Mouse (Mus musculus): ENCODE results near the gene Kcnk15. TPM values are rescaled to one million over a fixed set of nuclear protein-coding genes. Genes with fewer than 3 reads are reported as not detected.

Kcnk15 gene
- polyA plus RNA-seq, 1 experiment: not detected

GRCm38 (mm10) chr2:163893446-163894370, 40.3 kb downstream of the Kcnk15 start:
- Histone ChIP-seq H3K4me3 (ENCODE audit: insufficient read depth, low read depth, low read length) (no peak overlapping the region), H3K4me1 (ENCODE audit: control insufficient read depth, insufficient read depth, insufficient read length, low read length) (no peaks in the 10 kb centered on the region), H3K27ac (replicated peaks; ENCODE audit: low read depth, low read length) (no peak overlapping the region)

GRCm38 (mm10) chr2:163895156-163895555, 41.7 kb downstream of the Kcnk15 start:
- Histone ChIP-seq H3K4me3 (ENCODE audit: insufficient read depth, low read depth, low read length) (no peak overlapping the region), H3K27ac (replicated peaks; ENCODE audit: low read depth, low read length) (no peak overlapping the region), H3K4me1 (ENCODE audit: control insufficient read depth, insufficient read depth, insufficient read length, low read length) (no peaks in the 10 kb centered on the region)

- Histone ChIP-seq H3K27ac (replicated peaks; ENCODE audit: low read depth, low read length) (no peak overlapping the region), H3K4me3 (ENCODE audit: insufficient read depth, low read depth, low read length) (no peak overlapping the region)
These were observed 43.6 kb downstream of the Kcnk15 start for GRCm38 (mm10) chr2:163897026-163897425.

GRCm38 (mm10) chr2:163897988-163898535, 44.6 kb downstream of the Kcnk15 start:
- Histone ChIP-seq H3K4me1 (ENCODE audit: control insufficient read depth, insufficient read depth, insufficient read length, low read length) (no peaks in the 10 kb centered on the region; the same call in 1 of the 2 replicates), H3K4me3 (ENCODE audit: insufficient read depth, low read depth, low read length) (no peak overlapping the region)

More at GRCm38 (mm10) chr2:163897026-163897425, 43.6 kb downstream of the Kcnk15 start:
- H3K4me1 ChIP-seq (ENCODE audit: control insufficient read depth, insufficient read depth, insufficient read length, low read length): no peaks in the 10 kb centered on the region

GRCm38 (mm10) chr2:163899910-163900411, 46.5 kb downstream of the Kcnk15 start:
- no peak overlapping the region for H3K4me3 ChIP-seq (ENCODE audit: insufficient read depth, low read depth, low read length)
- no peak overlapping the region for H3K27ac ChIP-seq (replicated peaks; ENCODE audit: low read depth, low read length)

More at GRCm38 (mm10) chr2:163897988-163898535, 44.6 kb downstream of the Kcnk15 start:
- H3K27ac ChIP-seq (replicated peaks; ENCODE audit: low read depth, low read length): no peak overlapping the region

GRCm38 (mm10) chr2:163901043-163901442, 47.6 kb downstream of the Kcnk15 start:
- Histone ChIP-seq H3K27ac (replicated peaks; ENCODE audit: low read depth, low read length) (no peak overlapping the region), H3K4me3 (ENCODE audit: insufficient read depth, low read depth, low read length) (no peak overlapping the region), H3K4me1 (ENCODE audit: control insufficient read depth, insufficient read depth, insufficient read length, low read length) (no peaks in the 10 kb centered on the region; the same call in 1 of the 2 replicates)

More at GRCm38 (mm10) chr2:163899910-163900411, 46.5 kb downstream of the Kcnk15 start:
- no peaks in the 10 kb centered on the region; the same call in 1 of the 2 replicates for H3K4me1 ChIP-seq (ENCODE audit: control insufficient read depth, insufficient read depth, insufficient read length, low read length)

- Histone ChIP-seq H3K4me3 (ENCODE audit: insufficient read depth, low read depth, low read length) (no peak overlapping the region), H3K27ac (replicated peaks; ENCODE audit: low read depth, low read length) (no peak overlapping the region), H3K4me1 (ENCODE audit: control insufficient read depth, insufficient read depth, insufficient read length, low read length) (no peaks in the 10 kb centered on the region; the same call in 1 of the 2 replicates)
These were observed 49.0 kb downstream of the Kcnk15 start for GRCm38 (mm10) chr2:163902448-163902847.

- Histone ChIP-seq H3K4me1 (ENCODE audit: control insufficient read depth, insufficient read depth, insufficient read length, low read length) (no peaks in the 10 kb centered on the region; the same call in 1 of the 2 replicates), H3K4me3 (ENCODE audit: insufficient read depth, low read depth, low read length) (no peak overlapping the region), H3K27ac (replicated peaks; ENCODE audit: low read depth, low read length) (no peak overlapping the region)
These were observed 50.0 kb downstream of the Kcnk15 start for GRCm38 (mm10) chr2:163903461-163903860.

- no peak overlapping the region for H3K4me3 ChIP-seq (ENCODE audit: insufficient read depth, low read depth, low read length)
- no peaks in the 10 kb centered on the region; the same call in 1 of the 2 replicates for H3K4me1 ChIP-seq (ENCODE audit: control insufficient read depth, insufficient read depth, insufficient read length, low read length)
- H3K27ac ChIP-seq (replicated peaks; ENCODE audit: low read depth, low read length): no peak overlapping the region
These were observed 50.9 kb downstream of the Kcnk15 start for GRCm38 (mm10) chr2:163904323-163904722.

- Histone ChIP-seq H3K4me1 (ENCODE audit: control insufficient read depth, insufficient read depth, insufficient read length, low read length) (no peaks in the 10 kb centered on the region; the same call in 1 of the 2 replicates), H3K27ac (replicated peaks; ENCODE audit: low read depth, low read length) (no peak overlapping the region), H3K4me3 (ENCODE audit: insufficient read depth, low read depth, low read length) (no peak overlapping the region)
These were observed 53.7 kb downstream of the Kcnk15 start for GRCm38 (mm10) chr2:163907131-163907530.

Other genes starting within 250 kb of the Kcnk15 start
- 113 and 134 TPM in 2 replicates for gene Serinc3, start 208.5 kb upstream of the Kcnk15 start, polyA plus RNA-seq (2012; ENCODE audit: insufficient read depth, insufficient read length, missing spikeins)
- gene Pkig, start 195.3 kb upstream of the Kcnk15 start, polyA plus RNA-seq (2012; ENCODE audit: insufficient read depth, insufficient read length, missing spikeins): 9.5 and 19.7 TPM in 2 replicates
- 0.88 TPM in 1 of 2 replicates, not detected in the other for gene Ada, start 103.4 kb upstream of the Kcnk15 start, polyA plus RNA-seq (2012; ENCODE audit: insufficient read depth, insufficient read length, missing spikeins)
- gene Ccn5, start 32.8 kb upstream of the Kcnk15 start, polyA plus RNA-seq (2012; ENCODE audit: insufficient read depth, insufficient read length, missing spikeins): 0.88 and 0.99 TPM in 2 replicates
- gene Rims4, start 65.0 kb downstream of the Kcnk15 start, polyA plus RNA-seq (2012; ENCODE audit: insufficient read depth, insufficient read length, missing spikeins): 5.5 and 9.0 TPM in 2 replicates
- 226 and 247 TPM in 2 replicates for gene Ywhab, start 141.3 kb downstream of the Kcnk15 start, polyA plus RNA-seq (2012; ENCODE audit: insufficient read depth, insufficient read length, missing spikeins)
- gene Pabpc1l, start 171.8 kb downstream of the Kcnk15 start, polyA plus RNA-seq (2012; ENCODE audit: insufficient read depth, insufficient read length, missing spikeins): not detected in 2 replicates
- 16.8 and 17.8 TPM in 2 replicates for gene Stk4, start 216.7 kb downstream of the Kcnk15 start, polyA plus RNA-seq (2012; ENCODE audit: insufficient read depth, insufficient read length, missing spikeins)
- 16.4 and 21.0 TPM in 2 replicates for gene Tomm34, start 217.5 kb downstream of the Kcnk15 start, polyA plus RNA-seq (2012; ENCODE audit: insufficient read depth, insufficient read length, missing spikeins)